Mouse (Mus musculus): ENCODE measurements around the gene Gne. TPM values are rescaled to one million over a fixed set of nuclear protein-coding genes. Genes with fewer than 3 reads are reported as not detected.
"Not testable (repeated sequence)": the region's sequence is repeated elsewhere in the genome, so short reads cannot be mapped to it uniquely, and the experiment has no call there.

Gne gene
- polyA plus RNA-seq, 1 experiment from 2014 or later, result 30.4 TPM

DNA sequence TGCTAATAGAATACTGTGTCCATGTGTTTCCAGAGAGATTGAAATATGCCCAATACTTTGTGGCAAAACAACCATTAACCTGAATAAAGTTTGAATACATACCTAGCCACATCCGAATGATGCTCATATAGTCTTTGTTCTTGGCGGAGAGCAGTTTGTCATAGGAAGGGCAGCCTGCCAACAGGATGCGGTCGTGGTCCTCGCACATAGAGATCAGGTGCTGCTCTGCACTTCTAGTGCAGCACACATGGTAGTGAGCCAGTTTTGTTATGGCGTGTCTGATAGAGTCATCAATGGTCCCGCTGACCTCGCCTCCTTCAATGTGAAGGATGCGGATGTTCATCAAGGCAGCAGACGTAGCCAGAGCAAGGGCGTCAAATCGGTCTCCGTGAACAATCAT, 24.3 kb downstream of the Gne start:
- no peak overlapping the region for H3K9ac ChIP-seq (ENCODE audit: low read depth, low read length)
- H3K4me3 ChIP-seq (ENCODE audit: low read depth, low read length), result no peak overlapping the region
- ATAC-seq, result no peak
- no peaks in the 10 kb centered on the region for H3K9me3 ChIP-seq (ENCODE audit: control insufficient read depth)
- peaks cover 32% of the 10 kb centered on the region for H3K36me3 ChIP-seq (ENCODE audit: control insufficient read depth, insufficient read depth)
- H3K27me3 ChIP-seq (replicated peaks; ENCODE audit: control insufficient read depth, insufficient read depth, low read length), result no peaks in the 10 kb centered on the region
- no peak for TF ChIP-seq CTCF (IDR thresholded peaks at IDR 0.05; ENCODE audit: low read depth)
- WGBS, result 90% methylated on average over 13 of the region's 13 CpGs
- H3K4me2 ChIP-seq (replicated peaks; ENCODE audit: low read depth), result no peak overlapping the region
- no peak overlapping the region for H3K27ac ChIP-seq (ENCODE audit: low read depth, low read length)
- no peaks in the 10 kb centered on the region for H3K4me1 ChIP-seq (replicated peaks; ENCODE audit: control insufficient read depth, insufficient read depth, low read length)

- Histone ChIP-seq H3K9me3 (ENCODE audit: control insufficient read depth) (no peaks in the 10 kb centered on the region), H3K36me3 (ENCODE audit: control insufficient read depth, insufficient read depth) (peaks cover 47% of the 10 kb centered on the region), H3K27me3 (replicated peaks; ENCODE audit: control insufficient read depth, insufficient read depth, low read length) (no peaks in the 10 kb centered on the region), H3K4me2 (replicated peaks; ENCODE audit: low read depth) (no peak overlapping the region), H3K4me3 (ENCODE audit: low read depth, low read length) (no peak overlapping the region), H3K9ac (ENCODE audit: low read depth, low read length) (no peak overlapping the region), H3K27ac (ENCODE audit: low read depth, low read length) (no peak overlapping the region), H3K4me1 (replicated peaks; ENCODE audit: control insufficient read depth, insufficient read depth, low read length) (no peaks in the 10 kb centered on the region)
- ATAC-seq, result no peak
- no peak for TF ChIP-seq CTCF (IDR thresholded peaks at IDR 0.05; ENCODE audit: low read depth)
- 81% methylated on average over 5 of the region's 5 CpGs for WGBS
Observed at GRCm38 (mm10) chr4:44049812-44050211, 34.2 kb downstream of the Gne start.

- Histone ChIP-seq H3K4me2 (replicated peaks; ENCODE audit: low read depth) (no peak overlapping the region), H3K27me3 (replicated peaks; ENCODE audit: control insufficient read depth, insufficient read depth, low read length) (no peaks in the 10 kb centered on the region), H3K4me1 (replicated peaks; ENCODE audit: control insufficient read depth, insufficient read depth, low read length) (no peaks in the 10 kb centered on the region), H3K9ac (ENCODE audit: low read depth, low read length) (no peak overlapping the region), H3K9me3 (ENCODE audit: control insufficient read depth) (no peaks in the 10 kb centered on the region), H3K27ac (ENCODE audit: low read depth, low read length) (no peak overlapping the region), H3K4me3 (ENCODE audit: low read depth, low read length) (no peak overlapping the region), H3K36me3 (ENCODE audit: control insufficient read depth, insufficient read depth) (peaks cover 32% of the 10 kb centered on the region)
- TF ChIP-seq CTCF (IDR thresholded peaks at IDR 0.05; ENCODE audit: low read depth), result no peak
- 66% methylated on average over 5 of the region's 5 CpGs for WGBS
- ATAC-seq, result no peak
Observed at GRCm38 (mm10) chr4:44046066-44046465, 37.9 kb downstream of the Gne start.

DNA sequence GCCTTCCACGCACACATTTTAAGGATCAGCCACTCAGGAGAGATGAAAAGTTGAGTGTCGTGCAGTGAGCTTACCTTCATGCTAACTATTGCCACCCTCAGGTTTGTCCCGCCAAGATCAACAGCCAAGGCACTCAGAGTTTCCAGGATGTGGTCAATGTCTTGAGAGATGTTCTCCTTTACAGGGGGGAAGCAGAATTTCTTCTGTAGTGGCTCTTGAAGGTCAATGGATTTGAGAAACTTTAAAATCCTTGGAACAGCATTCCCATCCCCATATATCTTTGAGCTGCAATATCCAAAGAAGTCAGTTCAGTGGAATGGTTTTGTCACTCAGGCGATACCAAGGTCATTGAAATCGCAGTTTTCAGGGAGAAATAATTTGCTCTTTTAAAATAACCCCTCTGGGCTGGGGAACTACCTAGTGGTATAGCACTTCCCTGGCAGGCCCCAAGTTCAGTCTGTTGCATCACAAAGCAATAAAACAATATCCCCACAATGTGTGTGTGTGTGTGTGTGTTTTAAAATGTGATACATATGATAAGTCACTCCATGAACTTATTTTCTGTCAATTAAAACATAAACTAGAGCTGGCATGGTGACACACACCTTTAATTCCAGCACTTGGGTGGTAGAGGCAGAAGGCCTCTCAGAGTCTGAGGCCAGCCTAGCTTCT, 39.2 kb downstream of the Gne start:
- no peak overlapping the region for H3K4me2 ChIP-seq (replicated peaks; ENCODE audit: low read depth)
- no peak overlapping the region for H3K9ac ChIP-seq (ENCODE audit: low read depth, low read length)
- H3K36me3 ChIP-seq (ENCODE audit: control insufficient read depth, insufficient read depth), result peaks cover 37% of the 10 kb centered on the region
- WGBS, result 78% methylated on average over 5 of the region's 5 CpGs
- no peak overlapping the region for H3K4me3 ChIP-seq (ENCODE audit: low read depth, low read length)
- H3K4me1 ChIP-seq (replicated peaks; ENCODE audit: control insufficient read depth, insufficient read depth, low read length), result 0 out of 2 replicates have a peak, but pooled peaks cover 3% of the 10 kb centered on the region
- no peak for ATAC-seq
- peak overlapping the region; percentile 5; the same call in 1 of the 2 replicates for H3K27ac ChIP-seq (ENCODE audit: low read depth, low read length)
- TF ChIP-seq CTCF (IDR thresholded peaks at IDR 0.05; ENCODE audit: low read depth), result no peak
- H3K9me3 ChIP-seq (ENCODE audit: control insufficient read depth), result no peaks in the 10 kb centered on the region
- no peaks in the 10 kb centered on the region for H3K27me3 ChIP-seq (replicated peaks; ENCODE audit: control insufficient read depth, insufficient read depth, low read length)

DNA sequence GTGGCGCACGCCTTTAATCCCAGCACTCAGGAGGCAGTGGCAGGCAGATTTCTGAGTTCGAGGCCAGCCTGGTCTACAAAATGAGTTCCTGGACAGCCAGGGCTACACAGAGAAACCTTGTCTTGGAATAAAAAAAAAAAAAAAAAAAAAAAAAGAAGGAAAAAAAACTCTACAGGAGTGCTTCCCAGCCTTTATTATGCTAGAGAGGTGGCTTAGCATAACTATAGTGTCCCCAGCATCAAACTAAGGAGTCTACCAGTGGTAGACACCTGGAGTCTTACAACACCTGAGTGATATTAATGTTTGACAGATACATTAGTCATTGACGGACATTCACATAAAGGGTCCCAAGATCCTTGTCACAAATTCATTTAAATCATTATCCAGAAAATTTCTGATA, 40.8 kb downstream of the Gne start:
- not testable (repeated sequence) for ATAC-seq

GRCm38 (mm10) chr4:44042429-44042828, 41.5 kb downstream of the Gne start:
- 25% methylated on average over 5 of the region's 5 CpGs for WGBS
- 0 out of 2 replicates have a peak, but pooled peaks cover 3% of the 10 kb centered on the region for H3K4me1 ChIP-seq (replicated peaks; ENCODE audit: control insufficient read depth, insufficient read depth, low read length)
- H3K36me3 ChIP-seq (ENCODE audit: control insufficient read depth, insufficient read depth), result peaks cover 47% of the 10 kb centered on the region
- no peaks in the 10 kb centered on the region for H3K27me3 ChIP-seq (replicated peaks; ENCODE audit: control insufficient read depth, insufficient read depth, low read length)
- TF ChIP-seq CTCF (IDR thresholded peaks at IDR 0.05; ENCODE audit: low read depth), result no peak
- no peak overlapping the region for H3K9ac ChIP-seq (ENCODE audit: low read depth, low read length)
- no peak overlapping the region for H3K4me3 ChIP-seq (ENCODE audit: low read depth, low read length)
- no peak overlapping the region for H3K4me2 ChIP-seq (replicated peaks; ENCODE audit: low read depth)
- no peak overlapping the region for H3K27ac ChIP-seq (ENCODE audit: low read depth, low read length)
- no peaks in the 10 kb centered on the region for H3K9me3 ChIP-seq (ENCODE audit: control insufficient read depth)
- ATAC-seq, result peak; percentile 80

More for the DNA sequence above, 40.8 kb downstream of the Gne start:
- not testable (repeated sequence) for H3K9me3 ChIP-seq (ENCODE audit: control insufficient read depth); H3K4me1 ChIP-seq (replicated peaks; ENCODE audit: control insufficient read depth, insufficient read depth, low read length); H3K27me3 ChIP-seq (replicated peaks; ENCODE audit: control insufficient read depth, insufficient read depth, low read length); H3K4me2 ChIP-seq (replicated peaks; ENCODE audit: low read depth); H3K27ac ChIP-seq (ENCODE audit: low read depth, low read length); H3K9ac ChIP-seq (ENCODE audit: low read depth, low read length); H3K4me3 ChIP-seq (ENCODE audit: low read depth, low read length)
- 84% methylated on average over 4 of the region's 4 CpGs for WGBS
- H3K36me3 ChIP-seq (ENCODE audit: control insufficient read depth, insufficient read depth), result peaks cover 43% of the 10 kb centered on the region

All from intestine, postnatal 0 days (tissue).